ENCODE assay signal across 10 mouse cellular contexts in the genomic region with DNA sequence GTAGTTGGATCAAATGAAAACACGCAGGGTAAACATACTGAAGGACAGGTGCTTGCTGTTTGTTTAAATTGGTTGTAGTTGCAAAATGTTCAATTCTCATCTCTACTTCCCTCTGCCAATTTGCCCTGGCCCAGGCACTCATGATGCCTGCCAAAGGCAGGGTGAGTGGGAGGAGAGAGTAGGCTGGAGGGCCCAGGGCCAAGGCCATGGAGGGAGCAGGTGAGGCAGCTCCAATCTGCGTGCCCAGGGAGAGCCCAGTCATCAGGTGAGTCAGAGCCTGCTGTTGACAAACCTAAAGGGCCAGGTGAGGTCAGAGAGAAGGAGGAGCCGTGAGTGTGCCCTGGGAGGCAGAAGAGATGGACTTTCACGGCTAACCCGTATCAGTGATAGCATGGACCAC. TPM values are rescaled to one million over a fixed set of nuclear protein-coding genes. Genes with fewer than 3 reads are reported as not detected.
DNase-seq lines count a peak whose midpoint lies in the region; ATAC-seq and TF ChIP-seq lines count a peak whose summit lies in the region.
"Had no signal": no experiment of that assay in that cellular context is flagged by ENCODE, and none has a peak within 500 bp of the region (broad histone marks: within the 10 kb centered on the region; RNA-seq: fewer than 3 reads in every experiment).

No protein-coding gene starts in this region.

- TF ChIP-seq POLR2A in liver, adult 2 months (IDR thresholded peaks at IDR 0.05; ENCODE audit: extremely low read depth, insufficient read depth, low read length) = no peak

- H3K36me3 ChIP-seq in liver, adult 2 months (ENCODE audit: control insufficient read depth, insufficient read depth, low read length) = no peaks in the 10 kb centered on the region
- no peaks in the 10 kb centered on the region for H3K36me3 ChIP-seq in liver, embryonic 11.5 days (ENCODE audit: control insufficient read depth, insufficient read depth, low read length)
- no peaks in the 10 kb centered on the region for H3K36me3 ChIP-seq in stomach, postnatal 0 days (ENCODE audit: control insufficient read depth, insufficient read depth, low read length)
- H3K36me3 ChIP-seq in midbrain, embryonic 11.5 days (ENCODE audit: control insufficient read depth, insufficient read depth, low read length) = no peaks in the 10 kb centered on the region
- H3K36me3 ChIP-seq: limb, embryonic 13.5 days had no signal

- no peak for TF ChIP-seq CTCF in liver, adult 2 months (IDR thresholded peaks at IDR 0.05; ENCODE audit: low read depth, low read length)
- no peak for TF ChIP-seq CTCF in stomach, postnatal 0 days (IDR thresholded peaks at IDR 0.05; ENCODE audit: low read depth)

- no peak for TF ChIP-seq EP300 in stomach, postnatal 0 days (optimal IDR thresholded peaks at IDR 0.05)

- no peak overlapping the region for H3K4me3 ChIP-seq in liver, adult 2 months (ENCODE audit: insufficient read depth, low read depth, low read length)
- no peak overlapping the region for H3K4me3 ChIP-seq in liver, embryonic 11.5 days (ENCODE audit: low read depth, low read length)
- H3K4me3 ChIP-seq in stomach, postnatal 0 days (ENCODE audit: low read depth, low read length) = no peak overlapping the region
- no peak overlapping the region for H3K4me3 ChIP-seq in midbrain, embryonic 11.5 days (ENCODE audit: low read depth, low read length)
- H3K4me3 ChIP-seq: limb, embryonic 13.5 days had no signal

- WGBS in liver, adult 2 months = 24% methylated on average over 5 of the region's 5 CpGs
- 91% methylated on average over 5 of the region's 5 CpGs for WGBS in liver, embryonic 11.5 days
- WGBS in stomach, postnatal 0 days = 64% methylated on average over 5 of the region's 5 CpGs
- WGBS in midbrain, embryonic 11.5 days = 89% methylated on average over 5 of the region's 5 CpGs

- no peak overlapping the region for H3K9ac ChIP-seq in liver, adult 2 months (ENCODE audit: low read depth, low read length)
- H3K9ac ChIP-seq in liver, embryonic 11.5 days (ENCODE audit: low read depth, low read length) = no peak overlapping the region
- no peak overlapping the region for H3K9ac ChIP-seq in stomach, postnatal 0 days (ENCODE audit: low read length)
- H3K9ac ChIP-seq in midbrain, embryonic 11.5 days (ENCODE audit: low read length) = no peak overlapping the region
- H3K9ac ChIP-seq: limb, embryonic 13.5 days had no signal

- H3K9me3 ChIP-seq in liver, embryonic 11.5 days (ENCODE audit: control insufficient read depth, low read length) = no peaks in the 10 kb centered on the region
- H3K9me3 ChIP-seq in stomach, postnatal 0 days (ENCODE audit: control insufficient read depth, low read length) = no peaks in the 10 kb centered on the region
- no peaks in the 10 kb centered on the region for H3K9me3 ChIP-seq in midbrain, embryonic 11.5 days (ENCODE audit: control insufficient read depth, low read length)
- H3K9me3 ChIP-seq: limb, embryonic 13.5 days had no signal

- DNase-seq in liver, adult 2 months (ENCODE audit: extremely low read depth, low read depth, low spot score) = peak; percentile 97
- no peak for DNase-seq in liver, embryonic 11.5 days (ENCODE audit: low spot score)
- DNase-seq in cerebellum, adult 8-10 months = peak; percentile 75
- DNase-seq in layer of hippocampus, postnatal 14 days (ENCODE audit: low spot score in 2 of 2) = peak; percentile 65 to 83
- DNase-seq in stomach, postnatal 0 days (ENCODE audit: low spot score) = peak; percentile 84
- no peak for DNase-seq in kidney, postnatal 4 days
- no peak for DNase-seq in midbrain, embryonic 11.5 days (ENCODE audit: low spot score, missing footprints)
- DNase-seq: embryo, embryonic 11 days had no signal

- H3K27me3 ChIP-seq in liver, adult 2 months (ENCODE audit: control insufficient read depth, insufficient read depth, low read length) = no peaks in the 10 kb centered on the region
- no peaks in the 10 kb centered on the region for H3K27me3 ChIP-seq in liver, embryonic 11.5 days (replicated peaks; ENCODE audit: control insufficient read depth, insufficient read depth, low read length)
- no peaks in the 10 kb centered on the region for H3K27me3 ChIP-seq in stomach, postnatal 0 days (ENCODE audit: control insufficient read depth, insufficient read depth, low read length)
- no peaks in the 10 kb centered on the region for H3K27me3 ChIP-seq in midbrain, embryonic 11.5 days (ENCODE audit: control insufficient read depth, insufficient read depth, low read length)
- H3K27me3 ChIP-seq: limb, embryonic 13.5 days had no signal

- no peaks in the 10 kb centered on the region for H3K79me2 ChIP-seq in liver, adult 2 months (ENCODE audit: control insufficient read depth, insufficient read depth, low read length)

- H3K4me1 ChIP-seq in liver, adult 2 months (ENCODE audit: control insufficient read depth, insufficient read depth, low read length) = peaks cover 34% of the 10 kb centered on the region
- H3K4me1 ChIP-seq in liver, embryonic 11.5 days (replicated peaks; ENCODE audit: control insufficient read depth, insufficient read depth, low read length) = peaks cover 12% of the 10 kb centered on the region
- H3K4me1 ChIP-seq in stomach, postnatal 0 days (replicated peaks; ENCODE audit: control insufficient read depth, insufficient read depth) = 0 out of 2 replicates have a peak, but pooled peaks cover 3% of the 10 kb centered on the region
- H3K4me1 ChIP-seq in midbrain, embryonic 11.5 days (ENCODE audit: control insufficient read depth, insufficient read depth, low read length) = no peaks in the 10 kb centered on the region

- no peak overlapping the region for H3K4me2 ChIP-seq in liver, embryonic 11.5 days
- H3K4me2 ChIP-seq in stomach, postnatal 0 days (replicated peaks; ENCODE audit: low read depth) = no peak overlapping the region
- H3K4me2 ChIP-seq in midbrain, embryonic 11.5 days = no peak overlapping the region
- H3K4me2 ChIP-seq: limb, embryonic 13.5 days had no signal

- ATAC-seq in liver, embryonic 11.5 days (replicated peaks; ENCODE audit: low FRiP score) = no peak
- peak; percentile 94 for ATAC-seq in stomach, postnatal 0 days (ENCODE audit: low FRiP score, low TSS enrichment)
- ATAC-seq in midbrain, embryonic 11.5 days (ENCODE audit: low FRiP score) = no peak
- no peak for ATAC-seq in monocyte, adult 5-6 weeks (replicated peaks; ENCODE audit: insufficient number of reproducible peaks, low FRiP score, low TSS enrichment, poor library complexity, severe bottlenecking)

- H3K27ac ChIP-seq in liver, adult 2 months (replicated peaks; ENCODE audit: insufficient read depth, low read depth, low read length) = no peak overlapping the region
- no peak overlapping the region for H3K27ac ChIP-seq in liver, embryonic 11.5 days (ENCODE audit: low read depth, low read length)
- H3K27ac ChIP-seq in stomach, postnatal 0 days (replicated peaks) = no peak overlapping the region
- no peak overlapping the region for H3K27ac ChIP-seq in midbrain, embryonic 11.5 days (ENCODE audit: low read depth, low read length)
- H3K27ac ChIP-seq: limb, embryonic 13.5 days had no signal

RNA-seq across cellular contexts. Expression of gene Bcl2l11, which starts 46.4 kb away (rescaled TPM):
- total RNA-seq in liver, adult 2 months (2014; rRNA removed) = 4.0 and 7.0 TPM in 2 replicates
- 2.7 and 2.8 TPM in 2 replicates for polyA plus RNA-seq in liver, adult 2 months (2012; rRNA removed)
- 15.1 and 15.3 TPM in 2 replicates for polyA plus RNA-seq in liver, embryonic 11.5 days (2014; fragmentation: Nextera tagmentation; extraction: Ambion mirVana)
- total RNA-seq in layer of hippocampus, postnatal 14 days (2021) = 1 to 10 TPM; 8.4 to 8.8 TPM
- polyA plus RNA-seq in stomach, postnatal 0 days (2015; fragmentation: Nextera tagmentation; extraction: Ambion mirVana) = 6.2 and 8.0 TPM in 2 replicates
- 15.1 and 16.9 TPM in 2 replicates for polyA plus RNA-seq in midbrain, embryonic 11.5 days (2014; fragmentation: Nextera tagmentation; extraction: Ambion mirVana)
- total RNA-seq in monocyte, adult 5-6 weeks (2017) = 90.2 to 120 TPM (median 105 TPM) in 3 replicates

Comparison
In these comparisons a context has a peak if more than half of its experiments do, and no peak if none do; other contexts are left out.
1. DNase-seq: peak in liver, adult 2 months (single experiment), cerebellum, adult 8-10 months (single experiment), layer of hippocampus, postnatal 14 days (2 of 2) and stomach, postnatal 0 days (single experiment); none in liver, embryonic 11.5 days (single experiment), kidney, postnatal 4 days (0 of 2) and midbrain, embryonic 11.5 days (single experiment).